Mouse (Mus musculus) erythroblast, embryonic 14.5 days (primary cell): ENCODE results near the gene Ep400. TPM values are rescaled to one million over a fixed set of nuclear protein-coding genes. Genes with fewer than 3 reads are reported as not detected.
"Not testable (repeated sequence)": the region's sequence is repeated elsewhere in the genome, so short reads cannot be mapped to it uniquely, and the experiment has no call there.

Source experiments
- H3K27me3 ChIP-seq: 2 replicates; pipeline ENCODE4 v1.6.1; 2012; ENCODE audit warnings: inconsistent platforms; ENCODE audit not compliant: control insufficient read depth
- H3K36me3 ChIP-seq: 2 replicates; pipeline ENCODE4 v1.6.1; 2012; ENCODE audit warnings: mild to moderate bottlenecking, inconsistent platforms; ENCODE audit not compliant: control insufficient read depth
- H3K4me1 ChIP-seq: 2 replicates; pipeline ENCODE4 v1.6.1; 2012; ENCODE audit warnings: inconsistent platforms; ENCODE audit not compliant: control insufficient read depth
- H3K4me3 ChIP-seq: replicated peaks from 2 replicates; pipeline ENCODE3; 2012; ENCODE audit warnings: moderate library complexity, mild to moderate bottlenecking, inconsistent platforms
- H3K9me3 ChIP-seq: 2 replicates; pipeline ENCODE4 v1.6.1; 2012; ENCODE audit warnings: low read length, inconsistent platforms, mixed read lengths; ENCODE audit not compliant: control insufficient read depth
- GATA1 ChIP-seq: IDR thresholded peaks from 2 replicates; pipeline ENCODE4 v1.6.1; 2012; ENCODE audit warnings: low read length, inconsistent platforms, mixed read lengths
- TAL1 ChIP-seq: IDR thresholded peaks from 3 replicates; pipeline ENCODE4 v1.6.1; 2012; ENCODE audit warnings: low read length, inconsistent platforms, mixed read lengths
- polyA plus RNA-seq: library from polyadenylated mRNA; stranded (reverse); fragments of >175 nt; gene quantifications from 2 replicates; pipeline ENCODE4 v1.2.3, GENCODE M21; 2012

Gene Ep400
- polyA plus RNA-seq, 1 experiment: 4.0 TPM

- no peaks in the 10 kb centered on the region for H3K27me3 ChIP-seq
- peaks cover 68% of the 10 kb centered on the region for H3K4me1 ChIP-seq
- H3K4me3 ChIP-seq: peak overlapping the region; percentile 67
- no peak for TF ChIP-seq GATA1
- TF ChIP-seq TAL1: no peak
- H3K36me3 ChIP-seq: peaks cover 54% of the 10 kb centered on the region
- no peaks in the 10 kb centered on the region for H3K9me3 ChIP-seq
Measured at GRCm38 (mm10) chr5:110780761-110781528, 10.4 kb upstream of the Ep400 start.

DNA sequence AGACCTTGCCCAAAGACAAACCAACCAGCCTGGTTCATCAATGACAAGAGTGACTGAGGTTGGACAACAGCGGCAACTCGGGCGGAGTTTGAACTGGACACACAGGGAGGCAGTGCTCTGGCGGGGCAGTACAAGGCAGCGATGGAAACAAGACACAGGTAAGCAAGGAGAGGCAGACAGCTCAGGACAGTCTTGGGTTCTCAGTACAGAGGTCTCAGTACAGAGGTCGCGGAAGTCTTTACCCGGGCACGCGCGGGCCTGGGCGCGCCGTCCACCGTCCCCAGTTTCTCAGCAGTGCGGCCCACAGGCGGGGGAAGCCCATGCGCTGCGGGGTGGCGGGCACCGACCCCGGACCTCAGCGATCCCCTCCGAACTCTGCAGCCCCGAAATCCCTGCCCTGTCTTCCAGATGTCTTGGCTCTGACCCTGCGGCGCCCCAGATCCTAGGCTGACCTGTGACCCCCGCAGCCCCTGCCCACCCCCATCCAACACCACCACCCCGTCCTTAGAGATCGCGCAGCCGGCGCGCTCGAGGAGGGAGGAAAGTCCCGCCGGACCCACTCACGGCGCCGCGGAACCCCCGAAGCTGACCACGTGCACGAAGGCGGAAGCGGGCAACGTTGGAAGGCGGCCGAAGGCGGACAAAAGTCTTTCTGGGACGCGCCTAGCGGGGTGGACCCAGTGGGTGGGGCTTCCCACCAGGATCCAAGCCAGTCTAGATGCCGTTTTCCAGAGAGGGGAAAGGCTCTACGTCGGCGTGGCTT lies 9.7 kb upstream of the Ep400 start, which contains the start of gene Pus1:
TSS of gene Pus1 (minus strand) at position 662 of the 763 bp plus-strand sequence.
- Histone ChIP-seq H3K9me3 (no peaks in the 10 kb centered on the region), H3K4me3 (peak within 1 kb of the TSS; percentile 67), H3K27me3 (no peaks in the 10 kb centered on the region), H3K4me1 (peaks cover 71% of the 10 kb centered on the region), H3K36me3 (peaks cover 55% of the 10 kb centered on the region)
- TF ChIP-seq TAL1 (no peak), GATA1 (no peak)

DNA sequence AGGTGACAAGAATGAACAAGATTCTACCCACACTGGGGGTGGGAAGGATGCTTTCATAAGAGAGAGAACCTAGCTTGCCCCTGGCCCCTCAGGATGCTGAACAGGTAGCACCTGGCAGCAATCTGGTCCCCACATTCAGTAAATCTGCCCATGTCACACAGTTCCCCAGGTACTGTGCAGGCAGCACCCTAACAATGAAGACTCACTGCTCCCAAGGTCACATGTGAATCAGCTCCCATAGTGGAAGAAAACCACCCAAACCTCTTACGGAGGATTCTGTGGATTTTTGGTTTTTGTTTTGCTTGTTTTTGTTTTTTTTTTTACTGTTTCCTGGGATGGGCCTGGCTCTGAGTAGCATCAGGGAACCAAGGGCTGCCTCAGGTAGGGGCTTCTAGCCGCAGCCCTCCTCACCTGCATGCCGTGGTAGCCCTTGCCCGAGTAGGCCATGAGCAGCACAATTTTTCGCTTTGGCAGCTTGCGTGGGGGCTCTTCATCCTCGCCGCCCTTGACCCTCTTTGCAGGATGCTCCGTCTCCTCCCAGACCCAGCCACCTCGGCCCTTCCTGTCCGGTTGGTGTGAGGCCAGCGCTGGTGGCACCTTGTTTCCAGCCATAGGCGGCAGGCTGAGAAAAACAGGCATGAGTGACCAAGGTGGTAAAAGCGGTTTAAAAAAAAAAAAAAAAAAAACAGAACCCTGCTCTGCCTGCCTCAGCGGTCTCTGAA lies 8.9 kb upstream of the Ep400 start:
- Histone ChIP-seq H3K36me3 (peaks cover 56% of the 10 kb centered on the region), H3K27me3 (no peaks in the 10 kb centered on the region), H3K4me3 (peak overlapping the region; percentile 67), H3K9me3 (no peaks in the 10 kb centered on the region), H3K4me1 (peaks cover 75% of the 10 kb centered on the region)
- no peak for TF ChIP-seq GATA1
- no peak for TF ChIP-seq TAL1

DNA sequence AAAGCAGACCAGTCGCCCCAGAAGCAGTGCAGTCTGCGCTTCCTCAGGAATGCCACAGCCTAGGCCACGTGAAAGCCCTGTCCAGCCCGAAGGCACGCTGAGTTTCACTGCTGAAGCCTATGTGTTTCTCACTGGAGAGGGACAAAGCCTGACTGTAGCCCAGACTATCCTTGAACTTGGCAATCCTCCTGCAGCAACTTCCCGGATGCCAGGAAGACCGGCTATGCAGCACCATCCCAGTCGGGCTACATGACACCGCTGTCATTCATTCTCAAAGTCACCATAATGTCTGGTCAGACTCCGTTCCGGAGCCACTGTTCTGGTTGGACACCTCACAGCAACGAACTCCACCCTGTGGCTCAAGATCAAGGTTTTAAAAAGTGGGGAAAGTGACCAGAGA lies 7.7 kb upstream of the Ep400 start:
- peaks cover 60% of the 10 kb centered on the region for H3K36me3 ChIP-seq
- TF ChIP-seq TAL1 (no peak), GATA1 (no peak)
- no peaks in the 10 kb centered on the region for H3K27me3 ChIP-seq
- peaks cover 71% of the 10 kb centered on the region for H3K4me1 ChIP-seq
- H3K9me3 ChIP-seq: no peaks in the 10 kb centered on the region
- no peak overlapping the region for H3K4me3 ChIP-seq

- Histone ChIP-seq H3K36me3 (peaks cover 74% of the 10 kb centered on the region), H3K4me3 (no peak overlapping the region), H3K4me1 (peaks cover 62% of the 10 kb centered on the region), H3K9me3 (no peaks in the 10 kb centered on the region), H3K27me3 (no peaks in the 10 kb centered on the region)
- no peak for TF ChIP-seq GATA1
- TF ChIP-seq TAL1: no peak
Measured at GRCm38 (mm10) chr5:110776141-110776540, 5.6 kb upstream of the Ep400 start.

DNA sequence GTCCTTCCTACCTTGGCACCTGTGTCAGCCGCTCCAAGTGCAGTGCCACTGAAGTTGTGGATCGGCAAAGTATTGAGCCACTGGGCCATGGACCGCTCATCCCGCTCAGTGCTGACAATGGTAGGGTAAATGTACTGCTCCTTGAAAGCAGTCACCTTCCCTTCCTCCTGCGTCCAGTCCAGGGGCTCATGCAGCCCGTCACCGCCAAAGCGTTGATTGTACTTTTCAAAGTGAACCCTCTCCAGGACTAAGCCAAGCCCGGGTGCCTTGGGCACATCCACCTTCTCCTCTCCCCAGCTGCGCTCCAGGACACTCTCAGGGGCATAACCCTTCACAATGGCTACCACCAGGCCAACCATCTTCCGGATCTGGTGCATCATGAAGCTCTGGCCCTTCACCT lies 4.0 kb upstream of the Ep400 start:
- TF ChIP-seq TAL1 (no peak), GATA1 (no peak)
- H3K4me1 ChIP-seq: peaks cover 48% of the 10 kb centered on the region
- H3K36me3 ChIP-seq: peaks cover 74% of the 10 kb centered on the region

GRCm38 (mm10) chr5:110772945-110773344 lies 2.4 kb upstream of the Ep400 start:
- peaks cover 72% of the 10 kb centered on the region for H3K36me3 ChIP-seq
- H3K9me3 ChIP-seq, H3K27me3 ChIP-seq, H3K4me3 ChIP-seq: not testable (repeated sequence)
- peaks cover 49% of the 10 kb centered on the region for H3K4me1 ChIP-seq

More for the DNA sequence above, 4.0 kb upstream of the Ep400 start:
- H3K27me3 ChIP-seq: no peaks in the 10 kb centered on the region
- no peak overlapping the region for H3K4me3 ChIP-seq
- H3K9me3 ChIP-seq: no peaks in the 10 kb centered on the region

DNA sequence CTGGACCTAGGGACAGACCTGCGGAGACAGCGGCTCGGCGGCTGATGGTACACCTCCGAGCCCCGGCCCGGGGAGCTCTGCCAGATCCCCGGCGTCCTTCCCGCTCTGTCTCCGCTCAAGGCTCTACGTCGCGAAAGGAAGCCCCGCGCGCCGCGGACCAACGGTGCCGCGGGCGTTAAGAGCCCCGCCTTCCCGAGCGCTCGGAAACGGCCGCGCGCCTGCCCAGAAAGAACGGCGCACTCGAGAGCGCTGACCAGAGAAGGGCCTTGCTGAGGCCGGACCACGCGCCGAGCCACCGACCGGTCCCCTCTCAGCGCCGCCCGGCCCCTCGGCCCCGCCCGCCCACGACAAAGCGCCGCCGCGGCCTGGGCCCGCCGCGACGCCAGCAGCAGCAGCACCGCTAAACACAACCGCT lies 479 bp downstream of the Ep400 start:
- Histone ChIP-seq H3K4me1 (peaks cover 53% of the 10 kb centered on the region), H3K27me3 (no peaks in the 10 kb centered on the region), H3K9me3 (no peaks in the 10 kb centered on the region), H3K36me3 (peaks cover 69% of the 10 kb centered on the region), H3K4me3 (peak overlapping the region; percentile 98)
- TF ChIP-seq TAL1: no peak
- TF ChIP-seq GATA1: no peak

DNA sequence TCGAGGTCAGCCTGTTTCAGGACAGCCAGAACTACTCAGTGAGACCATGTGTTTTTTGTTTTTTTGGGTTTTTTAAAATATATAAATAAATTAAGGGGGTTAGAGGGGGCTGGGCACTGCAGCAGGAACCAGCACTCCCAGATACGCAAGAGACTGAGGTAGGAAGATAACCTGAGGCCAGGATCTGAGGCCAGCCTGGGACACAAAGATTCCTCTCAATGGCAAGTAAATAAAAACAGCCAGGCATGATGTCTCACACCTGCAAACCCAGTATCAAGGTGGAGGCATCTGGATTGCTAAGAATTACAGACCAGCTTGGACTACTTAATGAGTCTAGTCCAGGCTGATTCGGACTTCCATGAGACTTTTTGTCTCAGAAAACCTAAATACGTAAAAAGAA lies 1.2 kb downstream of the Ep400 start:
- H3K27me3 ChIP-seq: no peaks in the 10 kb centered on the region
- peak overlapping the region; percentile 98 for H3K4me3 ChIP-seq
- H3K9me3 ChIP-seq: no peaks in the 10 kb centered on the region
- peaks cover 67% of the 10 kb centered on the region for H3K36me3 ChIP-seq
- TF ChIP-seq GATA1: no peak
- TF ChIP-seq TAL1: peak; percentile 46
- H3K4me1 ChIP-seq: peaks cover 52% of the 10 kb centered on the region
